Mouse (Mus musculus) megakaryocyte, adult 5-6 weeks (primary cell): ENCODE measurements around the gene Camsap2. TPM values are rescaled to one million over a fixed set of nuclear protein-coding genes. Genes with fewer than 3 reads are reported as not detected.

Experiments used
- ATAC-seq: 2 replicates; pipeline ENCODE4 v1.8.0; 2016; ENCODE audit warnings: mild to moderate bottlenecking, inconsistent platforms; ENCODE audit not compliant: poor library complexity, severe bottlenecking
- total RNA-seq, 2 experiments: library from RNA; stranded (forward) in 1 of 2; stranded (reverse) in 1 of 2; fragments of 153-499, 151-499 nt in 1 of 2; fragments of 221-1000, 200-1000 nt in 1 of 2; gene quantifications; 2 replicates each; pipeline versions ENCODE4 v1.2.3 to v1.2.4; 2015 to 2017

Camsap2 gene
- 12.9 and 15.0 TPM in 2 replicates for total RNA-seq (2015)
- total RNA-seq (2017): 20.0 and 22.6 TPM in 2 replicates

DNA sequence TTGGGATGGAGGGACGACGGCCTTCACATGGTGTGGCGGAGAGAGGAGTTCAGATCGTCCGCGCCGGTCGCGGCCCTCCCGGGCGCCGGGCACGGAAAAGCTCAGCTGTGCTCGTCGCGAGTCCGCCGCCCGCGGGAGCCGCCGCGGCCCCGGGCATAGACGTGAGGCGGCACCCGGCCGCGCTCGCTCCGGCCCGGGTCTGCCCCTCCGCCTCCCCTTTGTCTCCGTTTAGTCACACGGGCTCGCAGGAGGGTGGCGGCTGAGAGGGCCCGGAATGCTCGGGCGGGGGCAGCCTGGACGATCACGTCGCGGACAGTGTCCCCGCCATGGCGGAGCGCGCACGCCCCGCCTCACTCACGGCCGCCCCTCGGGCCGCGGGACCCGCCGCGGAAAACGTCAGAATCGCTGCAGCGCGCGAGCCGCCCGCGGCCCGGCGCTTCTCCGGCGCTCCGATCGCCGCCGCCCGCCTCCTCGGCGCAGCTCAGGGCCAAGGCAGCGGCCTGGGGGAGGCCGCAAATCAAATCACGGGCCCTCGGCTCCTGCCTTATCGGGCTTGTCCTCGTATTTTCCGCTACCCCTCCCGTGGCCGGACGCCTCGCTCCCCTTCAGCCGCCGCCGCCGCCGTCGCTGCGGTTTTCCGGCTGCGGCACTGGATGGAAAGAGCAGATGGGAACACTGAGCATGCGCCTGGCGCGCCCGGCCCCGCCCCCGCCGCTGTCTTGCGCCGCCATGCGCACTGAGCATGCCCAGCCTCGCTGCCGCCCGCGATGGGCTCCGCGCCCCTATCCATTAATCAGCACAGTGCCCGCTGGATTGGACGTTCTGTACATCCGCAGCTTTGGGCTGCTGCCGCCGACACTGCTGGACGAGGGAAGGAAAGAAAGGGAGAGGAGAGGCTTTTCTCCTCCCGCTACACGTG lies at the start of gene Camsap2:
Gene Camsap2 (minus strand): TSS at position 651 of the 919 bp plus-strand sequence.
- ATAC-seq: peak; percentile 83

DNA sequence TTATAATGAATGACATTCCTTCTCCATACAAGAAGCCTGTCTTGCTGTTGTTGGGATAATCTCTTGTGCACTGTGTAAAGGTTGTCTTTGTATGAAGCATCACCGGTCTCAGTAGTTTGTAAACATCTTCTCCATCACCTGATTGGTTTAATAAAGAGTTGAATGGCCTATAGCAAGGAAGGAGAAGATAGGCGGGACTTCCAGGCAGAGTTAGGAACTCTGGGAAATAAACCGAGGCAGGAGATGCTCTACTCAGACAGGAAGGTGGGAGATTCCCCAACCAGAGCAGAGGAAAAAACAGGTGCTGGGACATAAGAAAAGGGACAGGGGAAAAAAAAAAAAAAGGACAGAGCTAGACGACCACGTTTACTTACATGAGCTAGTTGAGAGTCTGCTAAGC lies 49.2 kb upstream of the Camsap2 start:
- ATAC-seq: no peak

DNA sequence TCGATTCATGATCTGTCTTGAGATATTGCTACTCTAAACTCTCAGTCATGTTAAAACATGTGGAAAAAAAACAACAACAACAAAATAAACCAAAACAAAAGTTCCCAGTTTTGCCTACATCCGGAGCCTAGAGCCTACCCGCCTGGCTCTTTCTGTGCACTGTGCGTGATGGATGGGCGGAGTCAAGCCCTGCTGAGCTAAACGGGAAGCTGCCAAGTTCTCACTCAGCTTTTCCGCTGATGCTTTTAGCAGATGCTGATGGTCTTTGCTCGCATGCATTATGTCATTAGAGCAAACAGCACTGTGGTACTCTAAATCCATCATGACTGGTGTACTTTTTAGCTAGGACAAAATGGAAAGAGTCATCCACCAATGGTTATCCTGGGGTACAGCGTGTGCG lies 48.6 kb upstream of the Camsap2 start:
- peak; percentile 67 for ATAC-seq

DNA sequence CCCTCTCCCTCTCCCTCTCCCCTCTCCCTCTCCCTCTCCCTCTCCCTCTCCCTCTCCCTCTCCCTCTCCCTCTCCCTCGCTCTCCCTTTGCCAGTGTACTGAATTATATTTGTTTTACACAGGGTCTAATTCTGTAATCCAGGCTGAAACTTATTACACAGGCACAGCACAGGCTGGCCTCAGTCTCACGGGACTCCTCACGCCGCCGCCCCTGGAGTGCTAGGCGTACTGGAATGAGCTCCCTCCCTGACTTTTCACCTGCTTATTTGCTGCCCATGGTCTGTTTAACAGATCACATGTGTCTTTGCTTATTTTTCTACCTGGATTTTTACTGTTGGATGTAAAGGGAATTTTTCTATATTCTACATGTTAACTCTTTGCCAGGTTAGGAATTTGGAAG lies 41.0 kb upstream of the Camsap2 start:
- no peak for ATAC-seq

DNA sequence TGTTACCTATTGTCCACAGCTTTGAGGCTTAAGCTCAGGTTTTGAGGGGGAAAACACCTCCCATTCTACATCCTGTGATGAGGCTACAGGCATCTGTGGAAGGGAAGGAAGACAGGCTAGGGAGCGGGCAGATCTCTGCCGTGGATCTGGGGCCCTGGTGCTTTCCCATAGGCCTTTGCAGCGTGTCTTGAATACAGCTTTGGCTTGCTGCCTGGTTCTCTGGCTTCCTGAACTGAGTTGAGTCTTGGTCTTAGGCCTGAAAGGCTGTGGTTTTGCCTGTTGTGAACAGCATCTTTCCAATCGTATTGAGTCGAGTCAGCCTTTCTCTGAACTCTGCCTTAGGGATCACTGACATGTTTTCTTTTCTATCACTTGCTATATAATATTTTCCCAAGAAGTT lies 35.7 kb upstream of the Camsap2 start:
- no peak for ATAC-seq

DNA sequence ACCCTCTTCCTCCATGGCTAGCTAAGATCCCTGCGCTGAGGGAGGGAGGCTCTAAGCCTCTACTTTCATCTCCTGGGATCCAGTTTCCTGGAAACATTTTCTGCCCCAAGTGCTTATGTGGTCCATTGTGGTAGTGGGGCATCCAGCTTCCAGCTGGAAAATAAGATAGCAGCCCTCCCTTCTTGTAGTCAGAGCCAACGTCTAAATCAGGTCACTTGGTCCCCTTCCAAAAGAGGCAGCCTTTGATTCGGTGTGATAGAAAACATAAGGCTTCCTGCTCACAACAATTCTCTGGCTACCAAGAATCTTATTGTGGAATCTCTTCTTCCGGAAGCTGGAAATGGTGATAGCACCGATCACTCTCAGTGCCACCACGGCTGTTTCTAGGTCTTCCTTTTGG lies 35.3 kb upstream of the Camsap2 start:
- no peak for ATAC-seq

DNA sequence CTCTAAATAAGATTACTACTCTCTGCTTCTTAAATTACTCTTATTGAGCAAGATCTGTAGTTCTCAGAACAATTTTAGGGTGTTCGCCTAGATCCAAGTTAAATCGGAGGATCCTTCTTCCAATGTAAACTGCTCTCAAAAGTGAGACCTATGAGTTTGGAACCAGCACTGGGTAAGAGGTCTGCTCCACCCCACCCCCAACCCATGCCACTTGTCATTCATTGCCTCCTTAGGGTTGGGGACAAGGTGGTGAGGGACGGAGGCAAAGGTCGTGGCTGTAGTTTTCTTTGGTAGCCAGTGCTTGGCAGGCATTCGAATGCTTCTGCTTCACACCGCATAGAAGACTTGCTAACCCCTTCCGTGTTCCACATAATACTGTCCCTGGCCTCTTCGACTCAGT lies 34.7 kb upstream of the Camsap2 start:
- ATAC-seq: no peak

DNA sequence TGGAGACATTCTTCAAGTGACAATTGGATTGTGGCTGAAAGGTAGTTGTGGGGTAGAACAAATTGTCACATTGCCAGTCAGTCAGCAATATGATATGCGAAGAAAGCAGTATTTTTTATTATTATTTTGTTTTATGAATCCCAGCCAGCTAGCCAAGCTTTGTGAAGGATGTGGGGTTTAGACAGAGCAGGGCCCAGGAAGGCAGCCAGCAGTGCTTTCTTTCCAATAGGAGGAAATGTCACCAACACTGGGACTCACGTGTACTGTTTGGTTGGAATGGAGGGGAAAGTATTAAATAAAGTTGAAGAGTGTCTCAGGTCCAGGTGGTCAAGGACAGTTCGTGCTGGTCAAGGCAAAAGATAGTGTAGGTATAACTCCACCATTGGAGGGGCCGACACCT lies 34.3 kb upstream of the Camsap2 start:
- no peak for ATAC-seq

DNA sequence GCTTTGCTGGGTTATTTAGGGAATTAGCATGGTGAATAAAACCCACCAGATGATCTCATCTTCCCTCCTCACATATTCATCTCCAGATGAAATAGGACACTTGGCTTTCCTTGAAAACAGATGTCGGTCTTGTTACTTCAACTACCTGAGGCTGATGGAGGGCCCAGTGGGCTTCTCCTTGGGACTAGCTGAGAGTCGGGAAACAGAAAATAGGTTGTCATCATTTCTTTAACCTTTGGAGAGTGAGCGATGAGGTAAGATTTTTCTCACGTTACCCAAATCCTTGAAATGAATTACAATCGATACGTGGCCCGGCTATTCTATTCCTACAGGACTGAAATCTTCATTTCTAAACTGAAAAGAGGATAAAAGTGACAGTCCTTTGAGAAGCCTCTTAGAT lies 33.4 kb upstream of the Camsap2 start:
- no peak for ATAC-seq

DNA sequence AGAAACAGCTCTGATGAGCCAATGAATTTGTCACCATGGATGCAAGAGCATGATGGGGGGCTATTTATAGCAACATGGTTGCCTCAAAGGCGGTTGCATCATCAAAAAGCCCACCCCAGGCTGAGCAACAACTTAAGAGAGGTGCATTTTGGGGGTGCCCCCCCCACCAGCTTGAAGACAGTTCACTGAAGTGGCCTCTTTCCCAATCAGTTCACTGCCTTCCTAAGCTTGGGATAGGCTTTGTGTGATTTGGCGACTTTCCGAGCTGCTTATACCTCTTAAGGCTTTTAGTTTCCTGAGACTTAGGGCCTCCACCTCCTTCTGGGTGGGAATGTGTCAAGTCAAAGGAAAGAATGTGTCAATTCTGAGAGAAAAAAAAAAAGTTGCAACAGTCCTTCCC lies 20.1 kb upstream of the Camsap2 start:
- ATAC-seq: no peak

DNA sequence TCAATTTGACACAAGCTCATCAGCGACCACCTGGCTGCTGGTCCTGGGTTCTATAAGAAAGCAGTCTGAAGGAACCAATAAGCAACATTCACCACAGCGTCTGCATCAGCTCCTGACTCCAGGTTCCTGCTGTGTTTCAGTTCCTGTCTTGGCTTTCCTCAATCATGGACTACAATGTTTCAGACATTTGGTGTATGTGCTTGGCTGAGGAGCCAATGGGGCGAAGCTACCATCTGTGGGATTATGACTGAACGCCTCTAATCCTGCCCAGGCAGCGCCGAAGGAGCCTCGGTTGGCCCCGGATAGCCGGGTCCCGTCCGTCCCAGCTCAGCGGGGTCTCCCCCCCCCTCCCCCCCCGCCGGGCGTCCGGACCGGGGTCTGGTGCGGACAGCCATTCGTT lies 18.8 kb upstream of the Camsap2 start:
- no peak for ATAC-seq

DNA sequence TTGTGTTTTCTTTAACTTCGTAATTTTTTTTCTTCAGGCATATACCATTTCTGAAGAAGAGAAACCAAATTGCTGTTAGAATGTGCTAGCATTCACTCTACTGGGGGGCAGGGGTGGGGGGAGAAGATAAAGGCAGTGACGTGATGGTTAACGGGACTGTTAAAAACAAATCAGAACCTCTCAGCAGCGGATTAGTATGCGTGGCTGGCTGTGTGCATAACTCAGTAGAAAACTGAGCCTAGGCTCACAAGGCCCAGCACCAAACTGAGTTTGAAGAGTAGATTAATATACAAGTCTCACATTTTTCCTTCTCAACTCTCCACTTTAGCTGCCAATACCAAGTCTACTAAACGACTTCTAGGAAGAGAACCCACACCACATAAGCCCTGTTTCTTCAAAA lies 17.1 kb upstream of the Camsap2 start:
- no peak for ATAC-seq

DNA sequence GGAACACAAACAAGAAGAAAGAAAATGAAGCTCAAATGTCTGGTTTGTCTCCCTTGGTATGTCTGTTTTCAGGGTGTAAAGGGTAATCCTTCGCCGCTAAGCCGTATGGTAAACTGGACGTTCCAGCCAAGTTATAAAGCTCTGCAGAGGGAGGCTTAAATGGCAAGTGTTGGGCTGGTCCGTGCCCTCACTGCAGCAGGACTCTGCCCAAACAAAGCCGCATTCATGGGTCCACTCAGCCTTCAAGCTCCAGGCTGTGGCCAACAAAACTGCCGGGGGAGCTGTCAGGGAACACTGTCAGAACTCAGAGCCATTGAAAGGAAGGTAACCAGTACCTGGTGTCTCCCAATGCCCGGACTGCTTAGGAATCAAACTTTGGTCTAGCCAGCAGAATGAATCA lies 16.7 kb upstream of the Camsap2 start:
- no peak for ATAC-seq

DNA sequence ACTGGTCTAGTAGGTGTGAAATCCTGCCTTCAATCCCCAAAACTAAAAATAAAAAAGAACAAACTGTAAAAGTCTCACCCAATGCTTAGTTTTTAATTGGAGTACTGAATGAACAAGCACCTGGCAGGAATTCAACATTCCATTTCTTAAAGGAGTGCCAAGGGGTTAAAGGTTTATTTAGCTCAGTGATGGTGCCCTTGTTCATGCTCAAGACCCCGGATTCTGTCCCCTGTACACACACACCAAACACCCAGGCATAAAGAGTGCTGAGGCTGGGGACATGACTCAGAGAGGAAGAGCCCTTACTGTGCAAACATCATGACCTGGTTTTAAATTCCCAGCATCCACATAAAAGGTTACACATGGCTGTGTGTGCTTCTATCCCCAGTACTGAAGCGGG lies 15.5 kb upstream of the Camsap2 start:
- ATAC-seq: no peak

DNA sequence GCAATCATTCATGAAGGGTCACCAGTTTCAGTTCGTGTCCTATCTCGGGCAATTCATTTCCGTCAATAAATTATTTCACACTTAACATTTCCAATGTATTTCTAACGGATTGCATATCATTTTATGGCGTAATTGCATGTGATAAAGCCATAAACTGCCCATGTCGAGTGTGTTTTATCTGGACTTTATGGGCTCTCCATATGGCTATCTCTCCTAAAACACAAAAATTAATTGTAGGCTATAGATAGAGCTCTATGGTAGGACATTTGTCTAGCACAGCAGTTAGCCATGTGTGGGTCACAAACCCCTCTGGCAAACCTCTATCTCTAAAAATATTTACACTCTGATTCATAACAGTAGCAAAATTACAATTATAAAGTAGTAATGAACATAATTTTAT lies 15.0 kb upstream of the Camsap2 start:
- ATAC-seq: no peak

DNA sequence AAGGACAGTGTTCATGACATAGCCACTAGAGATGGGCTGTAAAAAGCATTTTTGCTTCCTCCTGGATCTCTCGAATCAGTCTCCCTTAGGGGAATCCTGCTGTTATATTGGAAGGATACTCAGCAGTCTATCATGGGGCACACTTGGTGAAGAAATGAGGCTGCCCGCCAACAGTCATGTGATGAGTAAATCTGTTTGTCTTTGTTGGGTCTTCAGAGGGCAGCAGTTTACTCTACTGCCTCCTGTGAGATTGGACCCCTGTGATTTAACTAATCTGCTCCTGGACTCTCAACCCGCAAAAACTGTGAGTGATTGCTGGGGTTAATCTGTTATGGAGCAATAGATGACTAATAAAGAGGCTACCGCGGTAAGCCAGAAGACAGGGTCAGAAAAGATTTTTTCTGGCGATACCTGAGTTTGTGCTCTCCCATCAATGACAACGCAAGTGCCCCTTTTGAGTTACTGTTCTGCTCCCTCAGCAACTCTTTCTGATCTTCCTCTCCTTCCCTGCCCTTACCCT lies 13.0 kb upstream of the Camsap2 start:
- no peak for ATAC-seq

DNA sequence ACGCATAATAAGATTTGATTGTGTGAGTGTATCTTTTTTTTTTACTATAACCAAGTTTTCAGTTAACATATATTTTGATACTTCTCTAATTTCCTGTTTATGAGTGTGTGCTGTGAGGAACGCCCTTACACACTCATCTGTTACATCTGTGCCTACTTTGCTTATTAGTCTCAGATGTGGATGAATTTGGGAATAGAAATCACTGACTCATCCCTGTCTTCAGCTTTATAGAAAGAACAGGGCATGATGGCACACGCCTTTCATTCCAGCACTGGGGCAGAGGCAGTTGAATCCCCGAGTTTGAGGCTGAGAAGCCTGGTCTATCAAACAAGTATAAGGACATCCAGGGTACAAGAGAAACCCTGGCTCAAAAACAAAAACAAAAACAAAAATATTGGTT lies 9.7 kb upstream of the Camsap2 start:
- no peak for ATAC-seq

DNA sequence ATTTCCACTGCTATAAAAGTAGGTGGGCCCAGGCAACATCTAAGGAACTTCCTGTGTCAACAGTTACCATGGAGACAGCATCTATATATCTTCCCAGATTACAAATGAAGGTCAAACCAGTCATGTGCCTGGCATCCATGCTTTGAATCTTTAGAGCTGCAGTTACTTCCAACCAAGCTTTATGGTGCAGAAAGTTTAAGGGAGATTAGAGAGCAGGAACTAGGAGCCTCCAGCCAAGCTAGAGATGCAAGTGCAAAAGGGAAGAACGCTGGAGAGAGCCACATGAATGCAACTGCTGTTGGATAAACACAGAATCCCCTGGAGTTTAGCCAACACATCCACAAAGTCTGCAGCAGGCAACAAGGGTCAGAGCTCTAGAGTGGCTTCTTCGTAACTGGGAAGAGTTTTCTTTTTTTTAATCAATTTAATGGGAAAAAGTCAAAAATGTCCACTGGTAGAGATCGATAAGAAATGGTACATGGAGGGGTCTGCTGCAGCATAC lies 4.8 kb upstream of the Camsap2 start:
- ATAC-seq: no peak

DNA sequence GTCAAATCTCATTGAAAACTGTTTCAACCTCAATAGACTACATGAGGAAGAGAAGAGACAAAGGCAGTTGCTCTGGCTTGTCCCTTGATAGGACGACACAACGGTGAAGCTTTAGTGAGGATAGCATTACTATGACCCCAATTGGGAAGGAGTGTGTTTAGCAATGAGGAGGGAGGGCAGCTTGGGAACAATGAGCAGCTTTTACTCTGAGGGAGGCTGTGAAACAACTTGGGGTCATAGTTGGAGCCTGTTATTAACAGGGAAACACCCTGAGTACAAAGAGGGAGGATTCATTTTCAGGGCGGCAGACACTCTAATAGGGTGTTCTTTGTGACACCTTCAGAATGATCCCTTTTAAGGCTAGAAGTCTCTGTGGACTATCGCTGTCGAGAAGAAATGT lies 2.2 kb upstream of the Camsap2 start:
- ATAC-seq: no peak

DNA sequence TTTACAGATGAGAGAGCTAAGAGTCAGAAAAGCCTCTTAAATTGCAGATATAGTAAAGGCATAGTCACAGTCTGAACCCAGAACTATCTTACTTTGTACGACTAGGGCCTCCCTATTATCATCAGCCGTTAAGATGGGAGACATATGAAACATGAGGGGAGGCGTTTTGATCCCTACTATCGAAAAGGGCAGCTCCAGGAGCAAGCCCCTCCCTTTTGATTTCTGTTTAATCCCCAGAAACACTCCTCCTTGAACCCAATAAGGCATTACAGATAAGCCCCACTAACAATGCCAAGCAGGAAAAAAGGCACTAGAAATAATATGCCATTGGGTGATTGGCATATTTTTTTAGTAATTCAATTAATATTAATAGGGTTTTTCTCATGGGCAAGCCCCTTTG lies 1.2 kb upstream of the Camsap2 start:
- no peak for ATAC-seq

DNA sequence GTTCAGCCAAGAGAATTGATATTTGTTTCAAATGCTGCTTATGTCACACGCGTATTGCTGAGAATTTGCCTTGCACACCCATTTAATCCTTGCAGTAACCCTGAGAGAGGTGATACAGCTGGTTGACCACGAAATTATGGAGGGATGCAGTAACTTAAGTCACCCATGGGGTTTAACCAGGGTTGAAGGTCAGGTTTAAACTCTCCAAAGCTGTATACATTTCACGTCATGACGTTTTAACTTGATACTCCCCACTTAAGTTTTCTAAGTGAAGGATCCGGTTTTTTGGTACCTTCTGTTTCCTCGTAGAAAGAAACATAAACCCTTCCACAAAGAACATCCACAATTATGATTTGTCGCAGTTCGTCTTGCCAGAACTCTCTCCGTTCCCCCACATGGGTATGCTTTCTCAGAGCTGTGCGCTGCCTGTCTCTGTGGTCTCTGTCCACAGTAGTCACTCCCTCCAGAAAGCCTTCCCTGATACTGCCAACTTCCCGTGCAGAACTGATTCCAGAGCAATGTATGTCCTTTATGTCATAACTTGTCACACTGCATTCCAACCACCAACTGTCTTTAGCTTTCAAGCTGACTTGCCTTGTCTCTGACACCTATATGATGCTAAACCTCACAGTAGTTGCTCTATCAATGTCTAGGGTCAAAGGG lies 600 bp upstream of the Camsap2 start:
- ATAC-seq: peak; percentile 5; the same call in 1 of the 2 replicates
